Mouse (Mus musculus) liver, adult 2 months (tissue): ENCODE measurements around the gene Gm5089.

ENCODE experiments used
- CTCF ChIP-seq: fragments of 200-500 bp; IDR thresholded peaks from 2 replicates; pipeline ENCODE4 v1.5.1; 2011; ENCODE audit warnings: low read depth, low read length, control low read depth
- POLR2A ChIP-seq: fragments of 200-500 bp; IDR thresholded peaks from 2 replicates; pipeline ENCODE4 v1.6.1; 2011; ENCODE audit warnings: low read length, control low read depth; ENCODE audit not compliant: insufficient read depth; ENCODE audit errors: extremely low read depth

- TF ChIP-seq CTCF (no peak), POLR2A (no peak)
These were observed 33.5 kb upstream of the Gm5089 start for GRCm38 (mm10) chr14:122484458-122484843.
